Mouse (Mus musculus): ENCODE measurements at regions not wholly inside any gene's neighbourhood (a gene's known extent, or its start where the extent isn't known, plus 50 kb on each side); places are given as distances from the start of the nearest gene placed in this dataset.

- no peak overlapping the region for H3K4me2 ChIP-seq (ENCODE audit: low read depth, low read length)
- no peaks in the 10 kb centered on the region for H3K9me3 ChIP-seq (replicated peaks; ENCODE audit: control insufficient read depth, low read length)
- 68% methylated on average over 13 of the region's 13 CpGs for WGBS (ENCODE audit: insufficient replicate concordance)
- no peak overlapping the region for H3K4me3 ChIP-seq (ENCODE audit: low read depth, low read length)
- ATAC-seq (ENCODE audit: low read depth) = no peak
- no peaks in the 10 kb centered on the region for H3K27me3 ChIP-seq (ENCODE audit: control insufficient read depth, insufficient read depth, low read depth, low read length)
- no peak overlapping the region for H3K27ac ChIP-seq (ENCODE audit: low read length)
- no peak overlapping the region for H3K9ac ChIP-seq (ENCODE audit: low read depth, low read length)
- no peaks in the 10 kb centered on the region for H3K4me1 ChIP-seq (ENCODE audit: control insufficient read depth, low read depth, low read length)
- no peaks in the 10 kb centered on the region for H3K36me3 ChIP-seq (ENCODE audit: control insufficient read depth, insufficient read depth)
Measured at GRCm38 (mm10) chr9:88069834-88070233, 257.2 kb upstream of the Nt5e start.

- no peak for ATAC-seq (ENCODE audit: low read depth)
- Histone ChIP-seq H3K9ac (ENCODE audit: low read depth, low read length) (no peak overlapping the region), H3K4me1 (ENCODE audit: control insufficient read depth, low read depth, low read length) (no peaks in the 10 kb centered on the region), H3K4me3 (ENCODE audit: low read depth, low read length) (no peak overlapping the region), H3K9me3 (replicated peaks; ENCODE audit: control insufficient read depth, low read length) (no peaks in the 10 kb centered on the region), H3K27me3 (ENCODE audit: control insufficient read depth, insufficient read depth, low read depth, low read length) (no peaks in the 10 kb centered on the region), H3K4me2 (ENCODE audit: low read depth, low read length) (no peak overlapping the region), H3K27ac (ENCODE audit: low read length) (no peak overlapping the region), H3K36me3 (ENCODE audit: control insufficient read depth, insufficient read depth) (no peaks in the 10 kb centered on the region)
- WGBS (ENCODE audit: insufficient replicate concordance) = 12% methylated on average over 6 of the region's 6 CpGs
Measured at GRCm38 (mm10) chr9:88073165-88073564, 253.8 kb upstream of the Nt5e start.

- WGBS (ENCODE audit: insufficient replicate concordance) = 59% methylated on average over 7 of the region's 7 CpGs
- H3K27me3 ChIP-seq (ENCODE audit: control insufficient read depth, insufficient read depth, low read depth, low read length) = no peaks in the 10 kb centered on the region
- no peak overlapping the region for H3K27ac ChIP-seq (ENCODE audit: low read length)
- H3K9me3 ChIP-seq (replicated peaks; ENCODE audit: control insufficient read depth, low read length) = no peaks in the 10 kb centered on the region
- H3K9ac ChIP-seq (ENCODE audit: low read depth, low read length) = no peak overlapping the region
- no peak overlapping the region for H3K4me3 ChIP-seq (ENCODE audit: low read depth, low read length)
- H3K36me3 ChIP-seq (ENCODE audit: control insufficient read depth, insufficient read depth) = no peaks in the 10 kb centered on the region
- ATAC-seq (ENCODE audit: low read depth) = no peak
- H3K4me2 ChIP-seq (ENCODE audit: low read depth, low read length) = no peak overlapping the region
- no peaks in the 10 kb centered on the region for H3K4me1 ChIP-seq (ENCODE audit: control insufficient read depth, low read depth, low read length)
Measured at GRCm38 (mm10) chr9:88073579-88073978, 253.4 kb upstream of the Nt5e start.

GRCm38 (mm10) chr9:88082931-88083479, 244.0 kb upstream of the Nt5e start:
- no peak overlapping the region for H3K27ac ChIP-seq (ENCODE audit: low read length)
- H3K4me2 ChIP-seq (ENCODE audit: low read depth, low read length) = no peak overlapping the region
- H3K9ac ChIP-seq (ENCODE audit: low read depth, low read length) = no peak overlapping the region
- H3K4me3 ChIP-seq (ENCODE audit: low read depth, low read length) = no peak overlapping the region
- WGBS (ENCODE audit: insufficient replicate concordance) = 43% methylated on average over 5 of the region's 5 CpGs
- no peaks in the 10 kb centered on the region for H3K27me3 ChIP-seq (ENCODE audit: control insufficient read depth, insufficient read depth, low read depth, low read length)
- ATAC-seq (ENCODE audit: low read depth) = no peak
- H3K9me3 ChIP-seq (replicated peaks; ENCODE audit: control insufficient read depth, low read length) = no peaks in the 10 kb centered on the region
- H3K4me1 ChIP-seq (ENCODE audit: control insufficient read depth, low read depth, low read length) = no peaks in the 10 kb centered on the region
- H3K36me3 ChIP-seq (ENCODE audit: control insufficient read depth, insufficient read depth) = no peaks in the 10 kb centered on the region

GRCm38 (mm10) chr9:88085181-88085816, 241.7 kb upstream of the Nt5e start:
- no peak overlapping the region for H3K4me2 ChIP-seq (ENCODE audit: low read depth, low read length)
- no peaks in the 10 kb centered on the region for H3K9me3 ChIP-seq (replicated peaks; ENCODE audit: control insufficient read depth, low read length)
- H3K9ac ChIP-seq (ENCODE audit: low read depth, low read length) = no peak overlapping the region
- H3K27me3 ChIP-seq (ENCODE audit: control insufficient read depth, insufficient read depth, low read depth, low read length) = no peaks in the 10 kb centered on the region
- WGBS (ENCODE audit: insufficient replicate concordance) = 68% methylated on average over 11 of the region's 11 CpGs
- H3K27ac ChIP-seq (ENCODE audit: low read length) = no peak overlapping the region
- H3K4me3 ChIP-seq (ENCODE audit: low read depth, low read length) = no peak overlapping the region
- H3K36me3 ChIP-seq (ENCODE audit: control insufficient read depth, insufficient read depth) = no peaks in the 10 kb centered on the region
- no peaks in the 10 kb centered on the region for H3K4me1 ChIP-seq (ENCODE audit: control insufficient read depth, low read depth, low read length)
- ATAC-seq (ENCODE audit: low read depth) = no peak

- no peak overlapping the region for H3K4me3 ChIP-seq (ENCODE audit: low read depth, low read length)
- no peak for ATAC-seq (ENCODE audit: low read depth)
- no peak overlapping the region for H3K4me2 ChIP-seq (ENCODE audit: low read depth, low read length)
- WGBS (ENCODE audit: insufficient replicate concordance) = 40% methylated on average over 3 of the region's 3 CpGs
- no peaks in the 10 kb centered on the region for H3K27me3 ChIP-seq (ENCODE audit: control insufficient read depth, insufficient read depth, low read depth, low read length)
- no peaks in the 10 kb centered on the region for H3K36me3 ChIP-seq (ENCODE audit: control insufficient read depth, insufficient read depth)
- no peaks in the 10 kb centered on the region for H3K4me1 ChIP-seq (ENCODE audit: control insufficient read depth, low read depth, low read length)
- no peak overlapping the region for H3K27ac ChIP-seq (ENCODE audit: low read length)
- H3K9me3 ChIP-seq (replicated peaks; ENCODE audit: control insufficient read depth, low read length) = no peaks in the 10 kb centered on the region
- H3K9ac ChIP-seq (ENCODE audit: low read depth, low read length) = no peak overlapping the region
Measured at GRCm38 (mm10) chr9:88085866-88086265, 241.1 kb upstream of the Nt5e start.

GRCm38 (mm10) chr9:88091781-88092527, 235.0 kb upstream of the Nt5e start:
- WGBS (ENCODE audit: insufficient replicate concordance) = 41% methylated on average over 8 of the region's 8 CpGs
- Histone ChIP-seq H3K4me3 (ENCODE audit: low read depth, low read length) (no peak overlapping the region), H3K27me3 (ENCODE audit: control insufficient read depth, insufficient read depth, low read depth, low read length) (no peaks in the 10 kb centered on the region), H3K36me3 (ENCODE audit: control insufficient read depth, insufficient read depth) (no peaks in the 10 kb centered on the region), H3K9me3 (replicated peaks; ENCODE audit: control insufficient read depth, low read length) (no peaks in the 10 kb centered on the region), H3K4me2 (ENCODE audit: low read depth, low read length) (no peak overlapping the region), H3K27ac (ENCODE audit: low read length) (no peak overlapping the region), H3K9ac (ENCODE audit: low read depth, low read length) (no peak overlapping the region), H3K4me1 (ENCODE audit: control insufficient read depth, low read depth, low read length) (no peaks in the 10 kb centered on the region)
- no peak for ATAC-seq (ENCODE audit: low read depth)

GRCm38 (mm10) chr9:88092561-88092960, 234.4 kb upstream of the Nt5e start:
- ATAC-seq (ENCODE audit: low read depth) = no peak
- Histone ChIP-seq H3K27me3 (ENCODE audit: control insufficient read depth, insufficient read depth, low read depth, low read length) (no peaks in the 10 kb centered on the region), H3K4me2 (ENCODE audit: low read depth, low read length) (no peak overlapping the region), H3K4me1 (ENCODE audit: control insufficient read depth, low read depth, low read length) (no peaks in the 10 kb centered on the region), H3K4me3 (ENCODE audit: low read depth, low read length) (no peak overlapping the region), H3K36me3 (ENCODE audit: control insufficient read depth, insufficient read depth) (no peaks in the 10 kb centered on the region), H3K9me3 (replicated peaks; ENCODE audit: control insufficient read depth, low read length) (no peaks in the 10 kb centered on the region), H3K9ac (ENCODE audit: low read depth, low read length) (no peak overlapping the region), H3K27ac (ENCODE audit: low read length) (no peak overlapping the region)
- WGBS (ENCODE audit: insufficient replicate concordance) = 44% methylated on average over 4 of the region's 4 CpGs

GRCm38 (mm10) chr9:88113094-88113493, 213.9 kb upstream of the Nt5e start:
- Histone ChIP-seq H3K27me3 (ENCODE audit: control insufficient read depth, insufficient read depth, low read depth, low read length) (no peaks in the 10 kb centered on the region), H3K9ac (ENCODE audit: low read depth, low read length) (no peak overlapping the region), H3K4me2 (ENCODE audit: low read depth, low read length) (no peak overlapping the region), H3K4me3 (ENCODE audit: low read depth, low read length) (no peak overlapping the region), H3K9me3 (replicated peaks; ENCODE audit: control insufficient read depth, low read length) (no peaks in the 10 kb centered on the region), H3K27ac (ENCODE audit: low read length) (no peak overlapping the region), H3K4me1 (ENCODE audit: control insufficient read depth, low read depth, low read length) (no peaks in the 10 kb centered on the region), H3K36me3 (ENCODE audit: control insufficient read depth, insufficient read depth) (no peaks in the 10 kb centered on the region)
- ATAC-seq (ENCODE audit: low read depth) = no peak
- 30% methylated on average over 1 of the region's 1 CpGs for WGBS (ENCODE audit: insufficient replicate concordance)

All from liver, embryonic 16.5 days (tissue).